Mouse (Mus musculus): Measurements from ENCODE around the gene Gpsm1.
"Not testable (repeated sequence)": the region's sequence is repeated elsewhere in the genome, so short reads cannot be mapped to it uniquely, and the experiment has no call there.

The Gpsm1 gene

GRCm38 (mm10) chr2:26342609-26343490 lies 27.5 kb downstream of the Gpsm1 start:
- no peak for DNase-seq

DNA sequence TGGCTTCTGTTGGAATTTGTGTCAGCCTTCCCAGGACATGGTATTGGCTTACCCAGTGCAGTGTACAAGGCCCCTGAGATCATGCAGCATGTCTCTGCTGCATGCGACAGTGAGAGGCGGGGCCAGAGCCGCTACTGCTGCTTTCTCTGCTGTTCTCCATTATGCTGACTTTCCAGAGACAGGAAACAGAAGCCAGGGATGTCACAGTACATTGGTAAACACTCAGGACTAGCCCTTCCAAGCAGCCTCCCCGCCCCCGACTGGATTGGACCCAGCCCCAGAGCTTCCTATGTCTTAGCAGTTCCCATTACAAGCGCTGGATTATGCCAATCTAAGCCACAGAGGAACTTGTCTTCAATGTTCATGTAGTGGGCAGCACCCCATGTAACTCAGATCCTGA lies 32.9 kb downstream of the Gpsm1 start:
- DNase-seq, result no peak

- peak; percentile 95 for DNase-seq
Measured at GRCm38 (mm10) chr2:26351358-26352290, 36.3 kb downstream of the Gpsm1 start, which contains the start of gene Dnlz. TSS of gene Dnlz (minus strand) at chr2:26352110.

DNA sequence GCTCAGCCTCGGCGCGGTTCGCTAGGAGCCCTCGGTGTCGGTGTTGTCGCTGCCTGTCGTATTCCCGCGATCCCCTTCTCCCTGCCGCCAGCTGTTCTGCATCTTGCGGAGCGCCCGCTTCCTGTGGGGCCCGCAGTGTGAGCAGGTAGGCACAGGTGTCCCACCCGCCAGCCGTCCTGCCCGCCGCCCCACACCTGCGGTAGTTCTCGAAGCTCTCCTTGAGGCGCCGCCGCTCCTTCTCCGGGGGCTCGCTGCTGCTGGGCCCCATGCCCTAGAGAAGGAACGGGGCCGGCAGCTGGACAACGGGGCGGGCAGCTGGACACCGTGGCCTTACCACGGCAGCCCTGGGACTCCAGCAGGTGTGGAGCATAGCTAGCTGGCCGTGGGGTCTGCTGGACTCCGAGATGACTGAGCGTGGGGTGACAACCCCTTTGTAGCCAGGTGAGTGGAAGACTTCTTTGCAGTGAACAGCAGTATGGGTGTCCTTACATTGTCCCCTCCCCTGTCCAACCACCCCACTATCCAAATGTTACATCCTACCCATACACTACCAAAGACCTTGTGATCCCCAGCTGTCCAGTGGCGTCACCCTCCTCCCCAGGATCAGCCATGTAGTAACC lies 37.1 kb downstream of the Gpsm1 start:
- no peak for DNase-seq

DNA sequence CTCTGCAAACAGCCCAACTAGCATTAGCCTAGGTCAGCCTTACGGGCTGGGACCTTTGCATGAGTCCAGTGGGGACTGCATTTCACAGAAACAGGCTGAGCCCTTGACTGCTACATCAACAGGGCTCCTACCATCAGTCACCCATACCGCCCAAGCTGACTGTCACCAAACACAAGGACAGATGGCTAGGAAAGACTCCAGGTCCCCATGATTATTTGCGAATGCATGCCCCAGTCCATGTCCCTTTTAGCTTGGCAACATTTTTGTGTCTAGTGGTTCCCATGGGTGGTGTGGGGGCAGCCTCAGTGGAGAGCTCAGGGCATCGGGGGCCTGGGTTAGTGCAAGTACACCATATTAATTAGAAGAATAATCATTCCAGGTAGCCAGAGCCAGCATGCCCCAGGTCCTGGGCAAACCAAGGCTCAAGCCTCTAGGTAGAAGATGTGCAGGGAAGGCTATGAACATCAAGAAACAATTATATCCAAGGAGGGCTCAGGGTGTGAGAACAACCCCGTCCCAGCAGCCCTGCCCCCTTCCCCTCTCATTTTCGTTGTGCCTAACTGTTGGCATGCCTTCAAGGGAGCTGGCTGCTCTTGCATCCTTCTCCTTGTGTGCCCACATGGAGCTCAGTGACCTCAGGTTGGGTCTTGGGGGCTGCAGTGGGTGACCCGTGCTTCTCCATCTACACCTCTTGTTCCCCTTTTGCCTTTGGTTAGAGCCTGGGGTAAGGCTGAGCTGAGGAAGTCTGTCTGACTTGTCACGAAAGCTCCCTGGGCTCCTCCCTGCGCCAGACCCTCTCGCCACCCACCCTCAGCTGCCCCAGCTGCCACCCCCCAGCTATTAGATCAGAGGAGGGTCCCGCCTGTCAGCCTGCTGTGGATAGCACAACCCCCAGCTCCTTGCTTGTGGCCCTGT lies 38.0 kb downstream of the Gpsm1 start:
- DNase-seq, result no peak

- no peak for DNase-seq
Measured at GRCm38 (mm10) chr2:26354401-26354800, 39.1 kb downstream of the Gpsm1 start.

GRCm38 (mm10) chr2:26356231-26356630 lies 40.9 kb downstream of the Gpsm1 start:
- DNase-seq, result no peak

GRCm38 (mm10) chr2:26356678-26357077 lies 41.4 kb downstream of the Gpsm1 start:
- no peak for DNase-seq

- DNase-seq, result no peak
Measured at GRCm38 (mm10) chr2:26357484-26357883, 42.2 kb downstream of the Gpsm1 start.

GRCm38 (mm10) chr2:26358667-26359320 lies 43.5 kb downstream of the Gpsm1 start:
- DNase-seq, result no peak

- no peak for DNase-seq
Measured at GRCm38 (mm10) chr2:26359983-26360382, 44.7 kb downstream of the Gpsm1 start.

- no peak for DNase-seq
Measured at GRCm38 (mm10) chr2:26360772-26361171, 45.5 kb downstream of the Gpsm1 start, which contains the start of gene Card9. TSS of gene Card9 (minus strand) at chr2:26360918.

GRCm38 (mm10) chr2:26362991-26363390 lies 47.7 kb downstream of the Gpsm1 start:
- no peak for DNase-seq

GRCm38 (mm10) chr2:26363481-26363880 lies 48.2 kb downstream of the Gpsm1 start:
- no peak for DNase-seq

GRCm38 (mm10) chr2:26364738-26365465 lies 49.6 kb downstream of the Gpsm1 start:
- DNase-seq, result no peak

DNA sequence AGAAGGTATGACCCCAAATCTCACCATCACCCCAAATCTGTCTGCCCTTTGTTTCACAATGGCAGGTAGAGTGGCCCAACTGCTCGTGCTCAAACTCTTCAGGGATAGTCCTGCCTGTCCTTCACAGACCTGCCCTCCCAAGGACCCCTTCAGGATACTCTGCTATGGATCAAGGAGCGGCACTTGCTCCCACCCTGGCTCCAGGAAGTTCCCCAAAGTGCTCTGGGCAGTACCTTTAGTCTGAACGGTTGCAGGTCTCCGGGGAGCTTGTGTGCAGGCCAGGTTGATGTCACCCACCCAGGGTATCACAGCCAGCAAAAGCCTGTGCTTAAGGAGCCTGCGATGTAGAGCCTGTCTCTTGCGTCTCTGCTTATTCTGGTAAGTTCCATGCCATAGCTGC lies 52.6 kb downstream of the Gpsm1 start:
- no peak for DNase-seq

- DNase-seq, result no peak
Measured at GRCm38 (mm10) chr2:26368572-26368971, 53.3 kb downstream of the Gpsm1 start.

GRCm38 (mm10) chr2:26372396-26372795 lies 57.1 kb downstream of the Gpsm1 start:
- DNase-seq, result no peak

DNA sequence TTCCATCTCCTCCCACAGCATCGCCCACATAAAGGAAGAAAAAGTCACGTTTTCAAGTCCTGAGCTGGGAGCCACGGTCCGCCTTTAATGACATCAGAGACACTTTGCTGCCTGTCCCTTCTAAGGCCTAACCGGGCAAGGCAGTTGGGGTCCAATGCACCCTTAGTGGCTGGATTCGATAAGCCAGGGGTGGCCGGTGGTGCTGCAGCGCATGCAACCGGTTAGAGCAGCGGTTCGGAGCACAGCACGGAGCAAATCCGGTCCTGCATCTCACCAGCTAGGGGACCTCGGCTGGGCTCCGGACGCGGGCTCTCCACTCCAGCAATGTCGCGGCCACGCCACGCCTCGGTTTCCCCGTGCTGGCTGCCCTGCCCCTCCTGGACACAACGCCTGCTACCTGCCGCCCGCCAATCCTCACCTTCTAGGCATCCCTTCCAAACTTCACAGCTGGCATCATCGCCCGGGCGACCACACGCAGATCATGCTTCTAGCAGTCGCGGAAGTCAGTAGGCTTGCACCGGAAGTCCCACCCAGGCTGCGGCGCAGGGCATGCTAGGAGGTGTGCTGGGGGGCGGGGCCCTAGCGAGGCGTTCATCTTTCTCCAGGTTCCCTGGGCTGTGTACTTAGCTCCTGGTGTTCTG lies 64.9 kb downstream of the Gpsm1 start, which contains the start of gene Snapc4:
Snapc4 (minus strand) TSS at position 523 of the 641 bp plus-strand sequence.
- peak; percentile 91 for DNase-seq

GRCm38 (mm10) chr2:26380871-26381270 lies 65.6 kb downstream of the Gpsm1 start:
- DNase-seq, result not testable (repeated sequence)
